Mouse (Mus musculus) gastrocnemius, postnatal 25 days (tissue): ENCODE data around the gene Nectin1. TPM values are rescaled to one million over a fixed set of nuclear protein-coding genes. Genes with fewer than 3 reads are reported as not detected.

Experiments used
- DNase-seq: peaks from one replicate; pipeline ENCODE4 v3.0.0; 2022
- long read RNA-seq, 2 experiments: library from polyadenylated mRNA; stranded (forward); transcript quantifications; one replicate each; pipeline ENCODE4 v2.0.0; 2021
- total RNA-seq, 2 experiments: library from RNA; stranded (reverse); gene quantifications; 1 replicate in 1 of 2; 2 replicates in 1 of 2; pipeline ENCODE4 v1.2.3; 2021

Nectin1 gene
- 1 to 10 TPM; 2.1 to 2.6 TPM for total RNA-seq
- long read RNA-seq, experiment 1, partial matches to known transcripts: 1 of 1 reads
- long read RNA-seq, experiment 1, other reads (novel, unspliced or antisense): 0 of 1 reads
- long read RNA-seq, experiment 2: 0 reads

DNA sequence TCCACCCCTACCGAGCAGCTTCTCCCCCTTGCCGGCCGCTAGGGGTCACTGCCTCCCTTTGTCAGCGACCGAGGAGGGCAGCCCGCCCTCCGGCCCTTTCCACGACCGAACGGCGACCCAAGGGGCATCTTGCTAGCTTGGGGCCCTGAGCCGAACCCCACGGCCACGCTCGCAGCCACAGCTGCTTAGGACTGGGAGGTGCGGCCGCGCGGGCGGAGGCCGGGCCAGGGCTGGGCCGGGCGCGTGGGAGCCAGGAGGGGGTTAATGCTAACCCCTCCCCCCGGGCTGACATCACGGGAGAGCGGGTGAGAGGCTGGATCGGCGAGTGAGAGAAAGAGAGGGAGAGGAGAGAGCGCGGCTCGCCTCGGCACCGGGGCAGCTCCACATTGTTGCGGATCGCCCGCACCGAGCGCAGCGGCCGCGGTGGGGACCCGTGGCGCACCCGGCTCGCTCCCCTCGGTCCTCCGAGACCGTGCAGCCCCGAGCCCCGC lies at the start of gene Nectin1:
Nectin1 (plus strand) TSS at position 338 of the 491 bp plus-strand sequence.
- peak; percentile 85 for DNase-seq

DNA sequence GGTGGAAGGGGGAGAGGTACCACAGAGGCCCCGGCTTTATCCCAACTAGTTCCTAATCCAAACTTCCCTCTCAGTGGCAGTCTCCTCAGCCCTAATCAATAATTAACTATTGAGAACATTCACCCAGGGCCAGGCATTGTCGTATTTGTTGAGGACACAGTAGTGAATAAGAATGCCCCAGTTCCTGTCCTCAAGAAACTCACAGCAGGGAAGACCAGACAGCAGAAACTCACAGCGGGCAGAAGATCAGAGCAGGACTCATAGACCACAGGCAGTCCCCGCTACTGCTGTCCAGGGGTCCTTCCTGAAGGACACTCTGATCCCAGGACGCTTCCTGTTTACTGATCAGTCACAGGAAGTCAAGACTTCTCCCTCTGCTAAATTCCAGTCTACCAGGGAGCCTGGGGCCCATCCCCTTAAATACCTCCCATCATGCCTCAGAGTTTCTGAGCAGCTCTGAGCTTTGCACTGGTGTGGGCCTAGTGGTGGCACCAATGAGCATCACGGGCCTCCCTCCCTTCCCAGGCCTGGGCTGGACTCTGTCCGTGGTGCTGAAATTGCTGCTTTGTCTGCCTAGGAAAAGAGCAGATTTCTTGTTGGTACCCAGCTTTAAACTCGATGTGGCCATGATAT lies 45.6 kb upstream of the Nectin1 start:
- DNase-seq: no peak

DNA sequence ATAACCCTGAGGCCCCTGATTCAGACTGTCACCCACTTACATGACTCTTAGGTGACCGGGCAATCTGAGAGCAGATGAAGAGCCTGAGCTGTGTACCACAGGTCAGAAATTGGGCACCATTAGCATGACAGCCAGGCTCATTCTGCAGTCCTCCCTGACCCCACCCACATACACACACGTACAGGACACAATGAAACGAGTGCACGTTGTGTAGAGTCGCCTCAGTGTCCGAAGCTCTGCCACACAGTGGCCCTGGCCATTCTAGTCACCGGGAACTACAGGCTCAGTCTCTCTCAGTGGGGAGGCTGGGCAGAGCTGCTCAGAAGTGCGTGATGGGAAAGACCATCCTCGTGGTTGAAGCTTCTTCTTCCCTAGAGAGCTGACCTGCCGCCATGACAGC lies 44.9 kb upstream of the Nectin1 start:
- DNase-seq: no peak

DNA sequence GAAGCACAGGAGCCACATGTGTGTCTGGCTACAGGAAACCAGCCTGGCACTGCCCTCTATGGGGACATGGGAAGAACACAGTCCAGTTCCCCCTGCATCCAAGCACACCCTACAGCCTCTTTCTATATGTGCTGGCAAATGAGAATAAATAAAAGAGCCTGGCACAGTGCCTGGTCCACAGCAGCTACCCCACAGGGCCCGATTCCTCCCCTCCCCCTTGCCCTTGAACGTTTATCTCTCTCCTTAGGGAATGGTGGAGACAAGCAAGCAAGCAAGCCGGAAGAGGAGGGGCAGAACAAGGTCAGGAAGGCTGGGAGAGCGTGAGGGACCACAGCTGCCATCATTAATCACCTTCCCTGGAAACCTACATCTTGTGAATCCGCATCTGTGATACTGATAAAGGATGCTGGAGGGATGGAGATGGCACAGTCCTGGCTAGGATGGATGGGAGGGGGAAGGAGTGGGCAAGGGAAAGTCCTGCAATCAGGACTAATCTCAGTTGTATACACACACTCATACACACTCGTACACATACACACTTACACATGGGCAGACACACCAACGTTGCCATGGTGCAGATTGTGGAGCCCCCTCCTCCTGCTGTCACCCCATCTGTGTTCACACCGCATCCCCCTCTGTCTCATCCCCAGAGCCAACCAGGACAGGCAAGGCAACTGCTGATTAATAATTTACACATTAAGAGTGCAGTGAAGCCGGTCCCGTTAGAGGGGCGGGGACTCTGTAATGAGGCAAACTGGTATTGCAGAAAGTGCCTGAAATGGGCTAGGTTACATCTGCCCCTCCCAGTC lies 44.2 kb upstream of the Nectin1 start:
- no peak for DNase-seq

DNA sequence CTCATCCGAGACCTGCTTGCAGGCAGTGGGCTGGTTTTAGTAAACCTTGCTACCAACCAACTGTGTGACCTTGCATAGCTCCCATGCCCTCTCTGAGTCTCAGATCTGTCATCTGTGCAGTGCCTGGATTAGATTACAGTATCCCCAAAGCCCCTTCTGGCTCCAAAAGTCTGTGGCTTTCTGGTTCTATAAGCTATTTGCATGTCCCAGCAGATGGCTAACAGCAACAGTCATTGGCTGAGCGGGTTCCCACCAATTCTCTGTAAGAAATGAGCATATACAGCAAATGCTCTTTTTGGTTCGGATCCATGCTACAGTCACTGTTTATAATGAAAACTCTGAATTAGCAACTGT lies 43.6 kb upstream of the Nectin1 start:
- DNase-seq: no peak

DNA sequence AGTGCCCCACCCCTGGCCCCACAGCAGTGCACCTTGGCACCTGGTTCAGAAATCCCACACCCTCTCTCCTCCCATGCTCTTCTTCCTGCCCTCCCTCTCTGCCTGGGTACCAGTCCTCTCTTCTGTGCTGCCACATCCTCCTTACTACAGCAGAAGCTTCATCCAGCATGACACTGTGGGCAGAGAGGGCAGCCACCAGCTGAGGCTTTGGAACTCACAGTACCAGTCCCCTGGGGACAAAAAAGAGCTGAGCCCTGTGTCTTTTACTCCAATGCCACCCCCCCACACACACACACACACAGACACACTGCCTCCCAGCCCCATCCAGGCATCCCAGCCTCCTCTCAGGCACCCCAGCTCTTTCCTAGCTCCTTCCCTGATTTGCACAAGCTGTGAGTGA lies 42.0 kb upstream of the Nectin1 start:
- DNase-seq: no peak

DNA sequence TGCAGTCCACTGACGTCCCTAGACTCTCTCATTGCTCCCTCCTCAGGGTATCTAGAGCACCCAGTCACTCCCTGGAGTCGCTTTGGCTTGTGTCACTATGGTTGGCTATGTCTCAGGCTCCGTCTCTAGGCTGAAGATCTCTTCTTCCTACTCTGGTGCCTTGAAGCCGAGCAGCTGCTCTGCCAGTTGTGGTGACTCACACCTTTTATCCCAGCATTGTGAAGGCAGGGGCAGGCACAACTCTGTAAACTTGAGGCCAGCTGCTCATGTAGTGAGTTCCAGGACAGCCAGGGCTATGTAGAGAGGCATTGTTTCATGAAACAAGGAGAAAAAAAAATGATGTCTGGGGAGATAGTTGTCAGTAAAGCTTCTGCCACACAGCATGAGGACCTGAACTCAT lies 36.2 kb upstream of the Nectin1 start:
- DNase-seq: no peak

DNA sequence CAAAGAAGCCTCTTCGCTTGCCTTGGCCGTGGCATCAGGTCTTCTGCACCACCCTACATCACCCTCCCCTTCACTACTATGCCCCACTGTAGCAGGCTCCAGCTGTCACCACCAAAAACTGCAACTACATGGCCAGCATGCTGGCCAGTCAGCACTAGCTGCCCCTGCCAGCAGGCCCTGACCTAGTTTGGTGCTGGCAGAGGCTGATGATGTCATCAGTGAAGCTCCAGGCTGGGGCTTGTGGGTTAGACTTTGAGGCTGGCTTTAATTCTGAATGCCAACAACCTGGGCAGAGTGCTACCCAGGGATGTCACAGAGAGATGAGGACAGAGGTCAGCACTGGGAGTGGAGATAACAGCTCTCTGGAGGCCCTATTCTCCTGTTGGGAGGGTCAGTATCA lies 35.1 kb upstream of the Nectin1 start:
- peak; percentile 24 for DNase-seq

DNA sequence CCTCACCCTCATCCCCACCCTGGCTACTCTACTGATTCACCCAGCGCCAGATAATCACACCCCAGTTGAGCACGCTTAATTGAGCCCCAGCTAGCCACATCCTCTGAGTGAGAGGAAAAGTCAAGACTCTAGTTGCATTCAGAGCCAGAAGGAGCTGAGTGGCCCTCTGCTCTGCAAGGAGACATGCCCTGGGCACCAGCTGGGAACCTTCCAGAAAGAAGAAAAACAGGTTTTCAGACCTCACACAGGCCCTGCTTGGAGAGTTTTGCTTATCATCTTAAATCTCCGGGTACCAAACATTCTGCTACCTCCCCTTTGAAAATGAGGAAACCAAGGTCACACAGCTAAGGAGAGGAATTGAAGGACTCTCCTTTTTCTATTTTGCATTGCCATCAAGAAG lies 30.4 kb upstream of the Nectin1 start:
- no peak for DNase-seq

DNA sequence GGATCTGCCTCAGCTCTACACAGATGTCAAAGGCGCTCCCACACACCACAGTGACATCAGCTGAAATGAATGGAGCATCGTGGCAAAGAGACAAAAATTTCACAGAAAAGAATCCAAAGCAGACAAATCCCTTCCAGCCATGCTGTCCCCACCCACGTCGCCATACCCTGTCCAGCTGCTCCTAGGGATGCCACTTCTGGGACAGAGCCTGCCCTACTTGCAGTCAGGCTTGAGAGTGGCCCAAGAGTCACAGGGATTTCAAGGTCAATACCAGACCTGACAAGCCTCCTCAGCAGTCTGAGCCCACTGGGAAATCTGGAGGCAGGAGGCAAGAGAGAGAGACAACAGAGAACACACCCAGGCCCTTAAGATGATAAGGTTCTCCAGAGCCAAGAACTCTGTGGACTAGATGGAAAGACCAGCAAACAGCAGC lies 24.4 kb upstream of the Nectin1 start:
- DNase-seq: peak; percentile 67

DNA sequence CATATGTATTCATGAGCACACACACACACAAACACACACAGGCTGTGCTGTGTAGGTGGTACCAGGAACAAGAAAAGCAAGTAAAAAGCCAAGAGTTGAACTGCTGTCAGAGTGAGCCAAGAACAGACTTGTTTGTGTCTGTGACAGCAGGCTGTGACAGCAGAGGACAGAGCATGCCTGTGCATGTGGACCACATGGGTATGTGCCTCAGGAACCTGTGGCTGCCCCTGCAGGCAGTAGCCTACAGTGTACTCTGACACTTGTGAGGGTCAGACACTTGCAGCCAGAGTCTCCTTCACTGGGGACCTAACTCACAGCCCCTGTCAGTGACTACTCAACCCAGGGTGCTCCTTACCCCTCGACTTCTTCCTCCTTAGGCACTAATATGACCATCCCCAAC lies 23.7 kb upstream of the Nectin1 start:
- DNase-seq: no peak

DNA sequence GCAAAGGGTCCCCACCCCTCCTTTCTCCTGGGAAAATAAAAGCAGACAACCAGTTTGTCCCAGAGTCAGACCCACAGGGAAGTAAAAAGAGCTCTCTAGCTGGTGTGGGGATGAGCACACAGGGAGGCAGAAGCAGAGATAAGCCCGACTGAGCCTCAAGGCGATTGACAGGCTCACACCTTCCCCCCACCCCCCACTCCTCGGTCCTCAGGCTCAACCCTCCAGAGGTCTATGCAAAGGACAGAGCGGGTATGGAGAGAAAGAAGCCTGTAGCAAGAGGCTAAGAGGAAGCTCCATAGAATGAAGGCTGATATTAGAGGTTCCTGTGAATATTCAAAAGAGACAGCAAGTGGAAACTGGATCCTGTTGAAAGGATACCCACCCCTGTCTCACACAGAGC lies 19.7 kb upstream of the Nectin1 start:
- DNase-seq: no peak

DNA sequence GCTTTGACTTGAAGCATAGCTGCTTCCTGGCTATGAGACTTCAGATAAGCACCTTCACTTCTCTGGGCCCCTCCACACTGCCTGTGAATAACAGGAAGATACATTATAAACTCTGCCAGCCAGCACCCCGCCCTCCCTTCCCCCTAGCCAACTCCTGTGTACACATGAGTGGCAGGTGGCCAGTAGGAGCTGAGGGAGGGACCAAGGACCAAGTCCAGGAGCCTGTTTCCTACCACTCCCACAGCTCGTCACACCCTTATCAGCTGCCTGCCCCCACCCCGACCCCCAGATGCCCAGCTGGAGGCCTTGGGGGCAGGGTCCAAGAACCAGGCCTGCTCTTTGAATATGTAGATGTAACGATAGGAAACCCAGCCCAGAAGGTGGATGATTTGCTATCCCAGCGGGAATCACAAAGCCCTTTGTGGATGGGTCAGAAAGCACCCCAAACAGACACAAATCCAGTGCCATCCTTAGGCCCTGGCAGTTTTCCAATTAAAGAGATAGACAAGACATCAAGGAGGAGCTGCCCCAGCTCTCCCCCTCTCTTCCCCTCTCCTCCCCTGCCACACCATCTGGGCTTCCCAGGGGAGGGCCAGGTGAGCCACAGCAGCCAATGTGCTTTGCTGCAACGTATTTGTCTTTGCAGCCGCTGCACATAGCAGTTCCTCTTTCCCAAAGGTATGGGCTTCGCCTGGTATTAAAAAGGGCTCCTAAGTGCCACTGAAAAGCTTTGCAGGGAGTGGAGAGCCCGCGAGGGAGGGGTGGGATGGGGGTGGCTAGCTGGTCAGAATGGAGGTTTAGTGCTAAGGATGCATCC lies 14.1 kb upstream of the Nectin1 start:
- no peak for DNase-seq

DNA sequence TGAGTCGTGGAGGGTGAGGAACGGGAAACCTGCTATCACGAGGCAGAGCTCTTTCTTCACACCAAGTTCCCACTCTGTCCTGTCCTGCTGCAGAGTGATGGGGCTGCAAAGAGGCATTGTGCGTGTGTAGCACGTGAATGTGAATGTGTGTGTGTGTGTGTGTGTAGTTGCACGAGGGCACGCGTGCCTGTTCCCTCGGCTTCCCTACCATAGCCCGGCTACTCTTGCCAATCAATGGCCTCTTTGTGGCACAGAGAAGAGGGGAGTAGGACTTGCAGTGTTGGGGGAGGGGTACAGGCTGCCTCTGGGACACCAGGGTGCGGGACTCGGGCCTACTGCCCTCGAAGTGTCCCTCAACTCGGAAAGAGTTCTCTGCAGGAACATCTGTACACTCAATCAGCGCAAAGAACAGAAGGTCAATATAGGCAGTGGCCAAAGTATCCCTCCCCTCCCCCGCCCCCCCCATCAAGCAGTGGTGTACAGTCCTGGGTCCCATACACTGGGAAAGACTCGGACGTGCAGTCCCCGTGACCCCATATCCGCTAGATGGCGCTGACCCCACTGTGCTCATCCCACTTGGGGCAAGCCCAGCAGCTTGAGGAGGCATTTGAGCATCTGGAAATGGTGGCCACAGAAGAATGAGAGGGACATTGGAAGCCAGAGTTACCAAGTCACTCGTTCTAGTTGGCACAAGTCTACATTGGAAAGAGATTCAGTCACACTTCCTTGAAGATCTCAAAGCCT lies 13.3 kb upstream of the Nectin1 start:
- peak; percentile 47 for DNase-seq

DNA sequence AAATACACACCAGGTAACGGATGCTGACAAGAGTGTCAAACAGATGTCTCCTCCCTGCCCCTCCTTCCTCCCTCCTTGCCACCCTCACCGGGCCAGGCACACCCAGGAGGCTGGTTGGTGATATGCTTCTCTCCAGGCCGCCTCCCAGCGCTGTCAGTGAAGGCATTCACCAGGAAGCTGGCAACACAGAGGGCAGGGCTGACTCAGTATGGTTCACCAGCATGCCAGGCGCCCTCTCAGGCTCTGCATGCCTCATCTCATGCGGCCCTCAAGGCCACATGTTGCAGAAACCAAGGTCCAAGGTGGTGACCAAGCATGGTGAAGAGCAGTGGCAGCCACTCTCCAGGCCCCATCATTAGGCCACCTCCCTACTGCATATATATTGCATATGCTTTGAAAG lies 11.9 kb upstream of the Nectin1 start:
- no peak for DNase-seq

DNA sequence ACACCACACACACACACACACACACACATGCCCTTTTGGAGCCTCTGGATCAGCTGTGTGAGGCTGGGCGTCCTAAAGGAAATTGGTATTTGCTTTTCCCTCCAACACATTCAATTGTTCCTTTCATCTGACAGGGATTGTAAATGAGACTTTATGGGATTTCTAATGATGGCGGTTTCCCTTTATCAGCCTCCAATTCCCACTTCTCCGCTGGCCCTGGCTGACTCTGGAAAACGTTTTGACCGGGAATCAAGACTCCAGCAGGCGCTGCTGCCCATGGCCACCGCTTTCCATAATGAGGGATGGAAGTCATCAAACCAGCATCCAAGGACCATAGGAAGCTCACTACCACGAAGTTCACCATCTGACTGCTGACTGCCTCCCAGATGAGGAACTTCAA lies 11.1 kb upstream of the Nectin1 start:
- DNase-seq: no peak

DNA sequence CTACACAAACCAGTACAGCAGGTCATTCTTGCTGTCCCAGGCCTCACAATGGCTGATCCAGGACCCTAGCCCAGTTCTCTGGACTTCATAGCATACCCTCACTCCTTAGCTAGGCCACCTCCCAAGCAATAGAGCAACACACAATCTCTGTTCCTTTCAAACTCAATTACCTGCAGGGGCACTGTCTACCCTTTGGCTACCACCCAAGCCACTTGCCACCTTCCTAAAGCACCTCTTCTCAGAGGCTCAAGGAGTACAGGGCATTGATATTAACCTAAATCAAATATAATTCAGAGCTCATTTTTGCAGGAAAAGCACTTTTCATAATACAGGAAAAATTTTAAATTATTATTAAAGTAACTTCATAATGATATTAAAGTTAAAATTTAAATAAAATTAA lies 8.8 kb upstream of the Nectin1 start:
- no peak for DNase-seq

DNA sequence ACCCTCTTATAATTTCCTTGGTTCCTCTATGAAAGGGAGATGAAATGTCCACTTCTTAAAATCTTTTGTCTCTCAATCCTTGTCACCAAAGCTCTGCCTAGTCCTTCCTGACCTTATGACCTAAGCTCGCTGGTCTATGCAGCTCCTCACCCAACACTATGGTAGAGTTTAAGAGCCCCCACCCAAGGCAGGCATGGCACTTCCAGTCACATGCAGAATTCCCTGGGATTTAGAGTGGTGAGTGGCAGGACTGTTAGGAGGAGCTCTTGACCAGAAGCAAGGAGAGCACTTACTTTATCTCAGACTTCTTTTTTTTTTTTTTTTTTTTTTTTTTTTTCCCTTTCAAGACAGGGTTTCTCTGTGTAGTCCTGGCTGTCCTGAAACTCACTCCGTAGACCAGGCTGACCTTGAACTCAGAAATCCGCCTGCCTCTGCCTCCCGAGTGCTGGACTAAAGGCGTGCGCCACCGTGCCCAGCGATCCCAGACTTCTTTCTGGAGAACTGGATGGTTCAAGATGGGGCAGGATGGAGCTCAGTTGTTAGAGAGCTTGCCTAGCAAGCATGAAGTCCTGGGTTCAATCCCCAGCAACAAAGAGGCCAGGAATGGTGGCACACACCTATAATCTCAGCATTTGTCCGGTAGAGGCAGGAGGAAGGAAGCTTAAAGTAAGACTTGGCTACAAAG lies 7.6 kb upstream of the Nectin1 start:
- no peak for DNase-seq

DNA sequence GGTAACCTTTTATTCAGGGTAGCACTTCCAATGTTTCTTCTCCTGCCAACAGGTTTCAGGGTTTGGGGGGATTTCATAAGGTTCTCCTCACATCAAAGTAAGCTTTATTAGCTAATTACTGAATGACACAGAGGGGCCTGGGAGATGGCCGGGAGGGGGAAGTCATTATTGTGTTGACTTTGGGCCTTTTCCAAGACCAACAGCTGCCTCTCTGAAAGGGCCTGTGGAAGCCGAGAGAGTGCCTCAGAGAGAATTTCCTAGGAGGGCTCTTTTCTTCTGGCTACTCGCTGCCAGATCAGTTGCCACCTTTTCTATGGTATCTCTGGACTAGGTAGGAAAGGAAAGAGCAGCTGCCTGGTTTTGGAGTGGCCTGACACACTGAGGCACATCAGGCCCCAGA lies 6.5 kb upstream of the Nectin1 start:
- DNase-seq: no peak

DNA sequence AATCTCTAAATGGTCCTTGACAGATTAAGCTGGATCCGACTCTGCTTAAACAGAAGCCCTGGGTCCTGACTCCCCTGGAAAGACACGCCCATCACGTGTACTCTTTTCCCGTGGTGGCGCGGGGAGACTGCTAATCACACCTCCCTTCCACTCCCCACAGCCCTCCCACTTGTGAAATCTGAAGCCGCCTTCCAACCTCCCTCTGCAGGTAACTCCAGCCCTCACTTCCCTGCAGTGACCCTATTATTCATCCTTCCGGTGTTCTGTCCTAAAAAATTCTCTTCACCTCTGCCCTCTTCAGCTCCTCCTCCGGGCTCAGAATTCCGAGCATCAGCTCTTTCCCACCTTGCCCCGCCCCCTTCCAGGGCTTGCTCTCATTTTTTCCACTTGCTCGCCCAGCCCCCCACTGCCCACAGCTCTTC lies 5.9 kb upstream of the Nectin1 start:
- no peak for DNase-seq

DNA sequence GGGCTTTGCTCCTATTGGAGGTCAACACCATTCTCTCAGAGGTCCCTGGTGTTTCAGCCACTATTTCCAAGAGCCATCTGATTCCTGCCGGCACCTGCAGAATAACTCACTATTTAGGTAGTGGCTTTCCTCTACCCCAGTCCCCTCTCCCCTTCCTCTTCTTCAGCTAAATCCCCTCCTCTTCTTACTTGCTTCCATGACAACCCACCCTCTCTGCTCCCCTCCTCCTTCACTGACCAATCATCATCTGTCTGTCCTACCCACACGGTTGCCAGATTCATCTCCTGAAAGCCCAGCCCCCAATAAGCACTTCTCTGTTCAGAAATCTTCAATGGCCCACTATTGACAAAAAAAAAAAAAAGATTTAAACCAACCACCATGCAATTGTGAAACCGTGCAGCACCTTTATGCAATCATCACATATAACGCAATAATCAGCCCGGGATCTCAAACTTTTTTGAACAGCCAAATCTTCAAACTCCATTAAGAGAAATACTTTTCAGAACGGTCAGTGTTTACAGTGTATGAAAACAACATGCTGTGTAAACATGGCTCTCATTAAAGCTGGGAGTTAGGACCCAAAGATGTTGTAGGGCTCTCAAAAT lies 5.2 kb upstream of the Nectin1 start:
- DNase-seq: no peak
